Mouse (Mus musculus) A20 (cell line): ENCODE measurements around the gene 1600002K03Rik.
A peak's percentile ranks its signal among the peaks of the same experiment; 100 is the strongest.

ENCODE experiments used
- DNase-seq: peaks from one replicate; pipeline ENCODE4 v3.0.0-alpha.2; 2011; ENCODE audit warnings: low read depth, low spot score

Gene 1600002K03Rik

DNA sequence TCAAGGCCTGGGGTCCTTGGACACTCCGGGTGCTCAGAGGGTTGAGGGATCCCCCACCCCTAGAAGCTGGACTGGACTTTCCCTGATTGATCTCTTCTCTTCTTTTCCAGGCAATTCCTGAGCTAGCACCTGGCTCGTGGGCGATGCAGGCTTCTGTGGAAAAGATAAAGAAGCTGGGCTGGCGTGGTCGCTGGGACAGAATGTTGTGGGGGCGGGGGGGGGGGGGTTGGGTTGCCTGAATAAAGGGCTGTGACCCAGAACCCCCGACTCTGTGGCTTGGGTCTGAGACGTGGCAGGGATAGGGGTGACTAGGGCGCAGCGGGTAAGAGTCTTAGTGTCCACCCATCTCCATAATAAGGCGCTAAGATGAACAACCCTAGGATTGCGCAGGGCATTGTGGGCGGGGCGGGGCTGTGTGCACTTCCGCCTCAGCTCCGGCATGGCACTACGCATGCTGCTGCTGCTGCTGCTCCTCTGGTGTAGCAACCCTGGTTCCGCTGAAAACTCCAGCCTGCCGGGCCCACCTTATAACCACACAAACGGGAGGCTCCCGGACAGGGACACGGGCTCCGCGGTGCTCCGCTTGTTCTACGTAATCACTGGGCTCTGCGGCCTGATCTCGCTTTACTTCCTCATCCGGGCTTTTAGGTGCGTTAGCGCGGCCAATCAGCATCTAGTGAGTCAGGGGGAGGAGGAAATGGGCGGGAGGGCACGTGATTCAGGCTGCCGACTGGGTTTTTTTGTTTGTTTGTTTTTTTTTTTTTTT lies at the start of gene 1600002K03Rik:
Gene 1600002K03Rik, plus strand, starts transcription at position 418 of the 766 bp plus-strand sequence.
- peak; percentile 98 for DNase-seq

DNA sequence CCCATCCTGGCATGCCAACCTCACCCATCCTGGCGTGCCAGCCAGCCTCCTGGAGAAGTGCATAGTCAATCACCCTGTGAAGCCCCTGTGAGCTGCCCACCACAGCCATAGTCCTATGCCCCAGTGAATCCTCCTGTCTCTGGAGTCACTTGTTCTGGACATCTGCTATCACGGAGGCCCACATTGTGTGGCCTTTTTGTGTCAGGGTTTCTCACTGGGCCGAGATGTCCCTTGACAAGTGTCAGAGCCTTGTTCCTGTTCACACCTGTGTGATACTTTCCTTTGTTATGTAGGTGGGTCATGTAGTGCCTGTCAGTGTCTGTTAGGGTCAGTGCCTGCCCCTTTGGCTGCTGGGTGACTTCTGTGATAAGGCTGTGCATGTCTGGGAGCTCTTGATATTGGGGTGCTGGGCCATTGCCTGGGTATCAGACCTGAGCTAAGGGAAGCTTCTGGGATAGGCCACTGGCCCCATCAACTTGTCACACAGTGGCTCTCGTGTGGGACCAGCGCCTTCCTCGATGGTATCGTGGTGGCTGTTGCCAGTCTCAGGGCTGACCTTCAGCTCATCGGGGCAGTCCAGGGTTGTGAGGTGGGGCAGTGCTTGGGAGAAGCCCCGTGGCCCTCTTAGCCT lies 48.7 kb upstream of the 1600002K03Rik start:
- DNase-seq = no peak

- DNase-seq = no peak
Measured at GRCm38 (mm10) chr10:80127920-80128319, 44.8 kb upstream of the 1600002K03Rik start.

DNA sequence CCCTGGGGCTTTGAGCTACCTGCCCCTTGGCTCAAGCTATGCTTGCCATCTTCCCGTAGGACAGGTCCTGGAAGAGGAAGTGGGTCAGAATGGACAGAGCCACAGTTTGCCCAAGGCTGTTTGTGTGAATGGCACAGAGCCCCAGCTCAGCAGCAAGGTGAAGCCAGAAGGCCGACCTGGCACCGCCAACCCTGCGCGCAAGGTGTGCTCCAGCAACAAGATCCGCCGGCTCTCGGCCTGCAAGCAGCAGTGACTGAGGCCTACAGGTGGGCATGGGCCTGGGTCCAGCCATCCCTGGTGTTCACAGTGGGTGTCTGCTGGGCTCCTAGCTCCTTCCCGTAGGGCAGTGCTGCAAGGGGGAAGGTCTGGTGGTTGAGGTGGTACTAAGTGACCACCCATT lies 42.9 kb upstream of the 1600002K03Rik start:
- no peak for DNase-seq

GRCm38 (mm10) chr10:80130403-80131031 lies 42.2 kb upstream of the 1600002K03Rik start:
- no peak for DNase-seq

GRCm38 (mm10) chr10:80131316-80131951 lies 41.3 kb upstream of the 1600002K03Rik start:
- no peak for DNase-seq

DNA sequence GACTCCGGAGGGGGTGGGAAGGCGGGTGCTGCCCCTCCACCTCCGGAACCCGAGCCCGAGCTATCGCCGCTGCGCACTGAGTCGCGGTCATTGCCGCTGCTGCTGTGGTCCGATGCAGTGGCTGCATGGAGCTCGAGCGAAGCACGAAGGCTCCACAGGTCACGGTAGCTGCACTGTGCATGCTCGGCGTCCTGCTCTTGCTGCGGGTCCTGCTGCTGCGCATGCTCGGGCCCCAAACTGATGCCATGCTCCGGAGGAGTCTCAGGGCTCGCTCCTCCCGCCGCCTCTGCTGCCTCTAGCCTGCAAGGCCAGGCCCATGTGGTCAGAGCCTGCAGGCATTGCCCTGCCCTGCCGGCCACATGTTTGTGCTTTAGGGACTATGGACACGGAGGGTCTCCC lies 40.8 kb upstream of the 1600002K03Rik start:
- no peak for DNase-seq

DNA sequence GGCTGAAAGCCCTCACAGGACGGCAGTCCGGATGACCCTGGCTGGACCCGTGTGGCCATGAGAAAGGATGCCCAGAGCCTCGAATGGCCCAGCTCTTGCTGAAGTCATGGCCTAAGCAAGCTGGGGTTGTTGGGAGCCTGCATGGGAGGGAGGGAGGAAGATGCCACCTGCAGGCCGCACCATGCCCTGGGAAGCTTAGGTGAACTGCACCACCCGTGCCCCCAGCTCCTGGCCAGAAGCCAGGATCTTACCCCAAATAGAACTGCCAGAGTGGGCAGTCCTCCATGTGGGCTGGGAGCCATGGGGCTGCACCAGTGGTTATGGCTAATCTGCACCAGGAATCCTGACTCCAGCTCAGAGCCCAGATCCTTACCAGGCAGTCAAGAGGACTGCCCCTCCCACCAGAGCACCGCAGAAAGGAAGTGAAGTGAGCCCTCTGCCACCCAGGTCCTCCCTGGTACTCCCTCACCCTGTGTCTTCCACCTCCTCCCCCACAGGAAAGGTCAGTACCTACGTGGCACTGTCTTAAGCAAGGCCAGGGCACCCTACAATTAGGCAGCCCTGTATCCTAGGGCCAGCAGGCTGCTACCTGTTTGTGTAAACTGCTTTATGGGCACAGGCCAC lies 39.4 kb upstream of the 1600002K03Rik start:
- peak; percentile 38 for DNase-seq

DNA sequence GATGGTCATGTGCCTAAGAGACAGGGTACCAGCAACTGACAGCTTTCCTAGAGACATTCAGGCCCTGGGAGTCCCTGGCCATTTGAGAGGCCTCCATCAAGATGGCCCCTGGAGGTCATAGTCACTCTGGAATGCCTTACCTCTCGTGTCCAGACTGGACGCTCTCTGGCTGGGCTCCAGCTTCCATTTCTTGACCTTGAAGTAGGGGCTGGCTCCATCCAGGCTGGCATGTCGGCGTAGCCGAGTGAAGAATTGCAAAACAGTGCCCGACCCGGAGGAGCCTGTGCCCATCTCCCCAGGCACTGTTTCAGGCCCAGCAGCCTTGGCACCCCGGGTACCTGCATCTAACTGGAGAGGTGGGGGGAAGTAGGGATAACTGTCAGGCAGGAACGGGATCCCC lies 38.3 kb upstream of the 1600002K03Rik start:
- no peak for DNase-seq

GRCm38 (mm10) chr10:80135161-80135560 lies 37.6 kb upstream of the 1600002K03Rik start:
- no peak for DNase-seq

- no peak for DNase-seq
Measured at GRCm38 (mm10) chr10:80135641-80136040, 37.1 kb upstream of the 1600002K03Rik start.

DNA sequence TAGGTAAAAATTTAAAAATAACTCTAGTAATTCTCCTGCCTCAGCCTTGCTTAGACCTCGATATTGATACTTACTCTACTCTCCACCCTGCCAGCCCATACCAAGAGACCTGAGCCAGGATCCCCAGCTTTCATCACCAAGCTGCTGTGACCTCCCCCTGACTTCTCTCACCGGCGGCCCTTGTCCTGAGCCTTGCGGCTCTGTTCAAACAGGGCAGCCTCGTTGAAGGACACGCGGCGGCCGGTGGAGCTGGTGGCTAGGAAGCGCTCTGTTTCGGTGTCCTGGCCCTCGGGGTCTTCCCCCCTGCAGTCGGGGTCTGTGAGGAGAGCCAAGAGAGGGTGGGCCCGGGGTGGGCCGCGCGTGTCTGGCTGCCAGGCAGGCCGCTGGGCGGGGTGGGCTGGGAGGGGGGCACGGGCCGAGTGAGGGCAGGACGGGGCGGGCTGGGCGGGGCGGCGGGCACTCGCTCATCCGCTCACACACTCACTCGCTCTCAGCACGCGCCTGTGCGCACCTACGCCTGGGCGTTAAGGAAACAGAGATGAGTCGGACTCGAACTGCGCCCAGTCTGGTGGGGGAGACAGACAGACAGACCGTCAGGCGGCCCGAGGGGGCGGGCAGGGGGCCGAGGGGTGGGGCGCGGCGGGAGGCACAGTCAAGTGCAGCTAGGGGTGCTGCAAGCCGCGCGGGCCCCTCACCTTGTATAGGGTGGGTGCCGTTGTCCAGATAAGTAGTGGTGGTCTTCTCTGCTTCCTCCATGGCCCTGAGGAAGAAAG lies 36.4 kb upstream of the 1600002K03Rik start:
- DNase-seq = no peak

DNA sequence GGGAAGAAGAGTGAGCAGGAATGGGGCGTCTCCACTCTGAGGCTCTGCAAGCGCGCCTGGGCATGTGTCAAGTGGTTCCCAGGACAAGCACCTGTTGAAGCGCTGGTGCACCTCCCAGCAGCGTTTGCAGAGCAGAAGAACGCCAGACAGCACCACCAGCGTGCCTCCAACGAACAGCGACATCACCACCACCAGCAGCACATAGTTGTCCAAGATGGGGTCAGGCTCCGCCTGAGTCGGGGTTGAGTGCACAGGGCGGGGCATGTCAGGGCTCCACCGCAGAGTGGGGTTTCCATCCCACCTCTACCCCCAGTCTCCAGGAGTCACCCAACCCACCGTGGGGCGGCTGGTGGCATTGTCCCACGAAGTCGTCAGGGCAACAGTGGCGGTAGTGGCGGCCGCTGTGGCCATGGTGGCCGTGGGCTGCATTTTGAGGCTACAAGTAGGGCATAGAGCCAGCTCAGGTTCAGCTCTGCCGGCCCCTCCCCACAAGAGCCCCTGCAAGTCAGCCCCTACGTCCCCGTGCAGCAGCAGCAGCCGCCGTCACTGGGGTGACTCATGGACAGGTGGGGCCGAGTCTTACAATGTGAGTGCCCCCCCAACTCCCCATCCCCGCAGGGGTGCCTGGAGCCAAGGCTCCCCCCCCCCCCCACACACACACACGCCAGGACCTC lies 35.7 kb upstream of the 1600002K03Rik start:
- DNase-seq = no peak

GRCm38 (mm10) chr10:80137626-80138552 lies 34.9 kb upstream of the 1600002K03Rik start:
- no peak for DNase-seq

- peak; percentile 35 for DNase-seq
Measured at GRCm38 (mm10) chr10:80138553-80139438, 33.9 kb upstream of the 1600002K03Rik start, which contains the start of gene Atp5d. TSS of gene Atp5d (plus strand) at chr10:80138632.

GRCm38 (mm10) chr10:80139439-80139775 lies 33.3 kb upstream of the 1600002K03Rik start:
- DNase-seq = peak; percentile 91

- DNase-seq = no peak
Measured at GRCm38 (mm10) chr10:80139975-80140665, 32.6 kb upstream of the 1600002K03Rik start.

DNA sequence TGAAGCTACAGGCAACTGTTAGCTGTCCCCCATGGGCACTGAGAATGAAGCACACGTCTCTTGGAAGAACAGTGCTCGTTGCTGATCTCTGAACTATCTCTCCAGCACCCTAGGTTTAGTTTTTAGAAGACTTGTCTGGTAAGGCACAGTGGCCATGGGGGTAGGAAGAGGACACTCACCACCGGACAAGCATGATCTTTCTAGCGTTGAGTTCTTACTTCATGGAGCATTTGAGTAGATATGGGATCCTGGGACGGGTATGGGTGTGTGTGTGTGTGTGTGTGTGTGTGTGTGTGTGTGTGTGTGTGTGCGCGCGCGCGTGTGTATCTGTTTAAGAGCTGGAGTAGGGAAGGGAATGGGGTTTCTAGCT lies 32.1 kb upstream of the 1600002K03Rik start, which contains the start of gene Cbarp:
Gene Cbarp, minus strand, starts transcription at position 170 of the 370 bp plus-strand sequence.
- no peak for DNase-seq
